Mouse (Mus musculus) C2C12 (cell line): ENCODE results near the gene Lpp.

Source experiments
- CEBPB ChIP-seq: IDR thresholded peaks from one replicate; pipeline ENCODE4 v1.6.1; 2011; ENCODE audit warnings: low read depth, mild to moderate bottlenecking, control low read depth, moderate library complexity
- CTCF ChIP-seq: IDR thresholded peaks from one replicate; pipeline ENCODE4 v1.5.1; 2011; ENCODE audit not compliant: control insufficient read depth, insufficient read depth, insufficient read length
- MAX ChIP-seq: IDR thresholded peaks from one replicate; pipeline ENCODE4 v1.6.1; 2011; ENCODE audit warnings: mild to moderate bottlenecking, control low read depth
- MYOD1 ChIP-seq: IDR thresholded peaks from one replicate; pipeline ENCODE4 v1.6.1; 2011; ENCODE audit warnings: low read depth; ENCODE audit not compliant: control insufficient read depth, insufficient read length

- no peak for TF ChIP-seq CTCF
- TF ChIP-seq MYOD1, result no peak
- no peak for TF ChIP-seq MAX
- no peak for TF ChIP-seq CEBPB
These were observed 43.0 kb upstream of the Lpp start for GRCm38 (mm10) chr16:24350306-24350705.
